Mouse (Mus musculus) limb, embryonic 12.5 days (tissue): ENCODE measurements at regions not wholly inside any gene's neighbourhood (a gene's known extent, or its start where the extent isn't known, plus 50 kb on each side); places are given as distances from the start of the nearest gene placed in this dataset. TPM values are rescaled to one million over a fixed set of nuclear protein-coding genes. Genes with fewer than 3 reads are reported as not detected.
A peak's percentile ranks its signal among the peaks of the same experiment; 100 is the strongest.

Experiments
- ATAC-seq: fragments of 200-750 bp; cut with Nextera tagmentation; 2 replicates; pipeline ENCODE4 v1.8.0; 2017; ENCODE audit warnings: low read depth, moderate TSS enrichment; ENCODE audit not compliant: insufficient number of reproducible peaks, insufficient read depth, low FRiP score, low TSS enrichment
- H3K27ac ChIP-seq: fragments of 300-500 bp; sonication (generic); 2 replicates; pipeline ENCODE4 v1.5.1; 2016; ENCODE audit warnings: mild to moderate bottlenecking, moderate library complexity
- H3K27me3 ChIP-seq: fragments of 300-500 bp; sonication (generic); 2 replicates; pipeline ENCODE4 v1.6.1; 2016; ENCODE audit warnings: mild to moderate bottlenecking, moderate library complexity
- H3K36me3 ChIP-seq: fragments of 300-500 bp; sonication (generic); 2 replicates; pipeline ENCODE4 v1.6.1; 2016; ENCODE audit warnings: mild to moderate bottlenecking, moderate library complexity
- H3K4me1 ChIP-seq: fragments of 300-500 bp; sonication (generic); replicated peaks from 2 replicates; pipeline ENCODE4 v1.6.1; 2016
- H3K4me2 ChIP-seq: fragments of 300-500 bp; sonication (generic); 2 replicates; pipeline ENCODE4 v1.6.1; 2016; ENCODE audit warnings: mild to moderate bottlenecking, moderate library complexity
- H3K4me3 ChIP-seq: fragments of 300-500 bp; sonication (generic); replicated peaks from 2 replicates; pipeline ENCODE4 v1.5.1; 2016; ENCODE audit warnings: mild to moderate bottlenecking
- H3K9ac ChIP-seq: fragments of 300-500 bp; sonication (generic); replicated peaks from 2 replicates; pipeline ENCODE4 v1.6.1; 2016; ENCODE audit warnings: mild to moderate bottlenecking, moderate library complexity
- H3K9me3 ChIP-seq: fragments of 300-500 bp; sonication (generic); 2 replicates; pipeline ENCODE4 v1.6.1; 2016; ENCODE audit warnings: mild to moderate bottlenecking, moderate library complexity
- WGBS: fragments of 180-500 bp; shearing (Covaris S2); methylation state at CpG from one replicate; pipeline ENCODE4 v1.1.7; 2016; 5-methylcytosine and 5-hydroxymethylcytosine counted together
- microRNA-seq: library from miRNA; unstranded; fragments of <30 nt; microRNA quantifications from one replicate; pipeline ENCODE4, GENCODE M21; 2017

DNA sequence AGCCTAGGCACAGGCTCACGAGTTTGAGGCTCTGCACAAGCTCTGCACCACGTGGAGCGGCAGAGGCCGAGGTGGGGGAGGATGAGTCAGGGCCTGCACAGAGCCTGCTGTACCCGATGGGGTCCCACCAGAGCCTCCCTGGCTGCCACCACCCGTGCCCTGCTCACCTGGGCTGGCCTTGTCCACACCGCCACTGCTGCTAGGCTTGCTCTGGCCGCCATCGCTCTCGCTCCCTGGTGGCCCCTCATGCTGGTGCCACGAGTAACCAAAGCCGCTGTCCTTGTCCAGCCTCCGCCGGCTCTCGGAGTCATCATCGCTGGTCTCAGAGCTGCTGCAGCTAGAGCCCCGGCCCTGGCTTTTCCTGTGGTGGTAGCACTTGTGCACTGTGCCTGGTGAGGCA is 386.8 kb downstream of the Gm8797 start:
- ATAC-seq, result no peak
- Histone ChIP-seq H3K36me3 (no peaks in the 10 kb centered on the region), H3K27ac (no peak overlapping the region), H3K4me2 (no peak overlapping the region), H3K9me3 (peaks cover 8% of the 10 kb centered on the region; the same call in 1 of the 2 replicates), H3K9ac (no peak overlapping the region), H3K4me3 (no peak overlapping the region), H3K27me3 (no peaks in the 10 kb centered on the region), H3K4me1 (no peaks in the 10 kb centered on the region)
- WGBS, result 95% methylated on average over 17 of the region's 17 CpGs

DNA sequence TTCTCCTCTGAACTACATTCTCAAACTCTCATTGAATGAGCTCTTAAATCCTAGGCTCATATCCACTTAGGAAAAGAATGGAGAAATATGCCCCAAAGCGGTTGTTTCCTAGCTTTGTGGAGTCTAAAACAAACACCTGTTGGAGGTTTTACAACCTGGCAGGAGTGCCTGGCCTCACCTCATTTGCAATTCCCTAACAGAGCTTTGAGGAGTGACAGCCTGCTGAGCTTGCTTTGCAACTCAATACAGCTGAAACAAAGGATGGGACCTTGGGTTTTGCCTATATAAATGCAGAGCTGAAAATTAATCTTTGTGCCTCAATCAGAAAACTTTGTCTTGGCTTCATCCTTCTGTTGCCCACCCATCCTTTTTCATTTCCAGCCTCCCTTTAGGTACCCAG is 423.2 kb downstream of the Gm8797 start:
- 0% methylated on average over 1 of the region's 1 CpGs for WGBS
- Histone ChIP-seq H3K27me3 (no peaks in the 10 kb centered on the region), H3K36me3 (no peaks in the 10 kb centered on the region), H3K4me2 (no peak overlapping the region), H3K4me1 (0 out of 2 replicates have a peak, but pooled peaks cover 4% of the 10 kb centered on the region), H3K9ac (no peak overlapping the region), H3K9me3 (0 out of 2 replicates have a peak, but pooled peaks cover 3% of the 10 kb centered on the region), H3K27ac (no peak overlapping the region), H3K4me3 (no peak overlapping the region)
- no peak for ATAC-seq

GRCm38 (mm10) chr3:6182533-6182932 is 431.9 kb downstream of the Gm8797 start:
- H3K4me2 ChIP-seq, result no peak overlapping the region
- no peaks in the 10 kb centered on the region for H3K4me1 ChIP-seq
- H3K9me3 ChIP-seq, result no peaks in the 10 kb centered on the region
- H3K9ac ChIP-seq, result no peak overlapping the region
- no peak for ATAC-seq
- H3K27me3 ChIP-seq, result no peaks in the 10 kb centered on the region
- H3K36me3 ChIP-seq, result no peaks in the 10 kb centered on the region
- WGBS, result 81% methylated on average over 2 of the region's 2 CpGs
- H3K4me3 ChIP-seq, result no peak overlapping the region
- H3K27ac ChIP-seq, result no peak overlapping the region

DNA sequence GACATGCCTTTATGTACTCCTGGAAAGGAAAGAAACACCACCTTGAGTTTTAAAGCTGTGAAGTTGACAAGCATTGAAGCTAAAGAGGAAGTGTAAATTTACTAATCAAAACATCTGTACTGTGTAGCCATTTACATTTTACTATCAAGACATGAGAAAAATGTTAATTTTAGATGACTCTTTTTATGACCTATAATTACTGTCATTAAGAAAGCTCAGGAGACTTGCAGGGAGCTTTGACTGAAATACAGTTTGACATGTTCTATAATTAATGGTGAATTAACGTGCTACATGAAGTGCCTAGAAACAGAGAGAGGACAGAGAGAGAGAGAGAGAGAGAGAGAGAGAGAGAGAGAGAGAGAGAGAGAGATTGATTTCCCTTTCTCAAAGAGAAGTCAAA is 432.8 kb downstream of the Gm8797 start:
- H3K9ac ChIP-seq, result no peak overlapping the region
- H3K36me3 ChIP-seq, result no peaks in the 10 kb centered on the region
- no peak for ATAC-seq
- H3K4me3 ChIP-seq, result no peak overlapping the region
- no peaks in the 10 kb centered on the region for H3K27me3 ChIP-seq
- no peaks in the 10 kb centered on the region for H3K9me3 ChIP-seq
- no peaks in the 10 kb centered on the region for H3K4me1 ChIP-seq
- WGBS, result 17% methylated on average over 1 of the region's 1 CpGs
- H3K27ac ChIP-seq, result no peak overlapping the region
- no peak overlapping the region for H3K4me2 ChIP-seq

GRCm38 (mm10) chr3:6204656-6205055 is 415.6 kb downstream of the 1700008P02Rik start:
- no peaks in the 10 kb centered on the region for H3K9me3 ChIP-seq
- 69% methylated on average over 2 of the region's 2 CpGs for WGBS
- no peak overlapping the region for H3K4me2 ChIP-seq
- no peak for ATAC-seq
- H3K4me3 ChIP-seq, result no peak overlapping the region
- H3K27me3 ChIP-seq, result no peaks in the 10 kb centered on the region
- no peaks in the 10 kb centered on the region for H3K4me1 ChIP-seq
- H3K36me3 ChIP-seq, result no peaks in the 10 kb centered on the region
- no peak overlapping the region for H3K27ac ChIP-seq
- H3K9ac ChIP-seq, result no peak overlapping the region

DNA sequence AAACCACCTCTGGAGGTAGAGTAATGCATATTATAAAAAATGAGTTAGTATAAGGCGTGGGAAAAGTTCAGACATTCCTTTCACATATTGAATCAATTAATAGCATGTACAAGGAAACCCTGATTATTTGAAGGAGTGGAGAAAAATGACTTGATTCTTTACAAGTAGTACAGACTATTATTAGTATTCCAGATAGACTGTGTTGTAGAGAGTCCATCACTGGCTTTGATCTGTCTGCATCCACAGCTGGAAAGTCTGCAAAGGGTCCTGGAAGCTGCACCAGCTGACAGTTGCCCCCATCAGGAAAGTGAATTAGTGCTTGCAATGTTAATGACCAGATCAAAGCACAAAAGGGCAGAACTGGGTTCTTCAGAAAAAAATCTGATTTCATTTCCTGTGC is 391.6 kb downstream of the 1700008P02Rik start:
- Histone ChIP-seq H3K4me1 (0 out of 2 replicates have a peak, but pooled peaks cover 6% of the 10 kb centered on the region), H3K36me3 (no peaks in the 10 kb centered on the region), H3K4me2 (no peak overlapping the region), H3K4me3 (no peak overlapping the region), H3K27me3 (no peaks in the 10 kb centered on the region), H3K9ac (no peak overlapping the region), H3K27ac (no peak overlapping the region), H3K9me3 (no peaks in the 10 kb centered on the region)
- 23% methylated on average over 1 of the region's 1 CpGs for WGBS
- peak; percentile 66; the same call in 1 of the 2 replicates for ATAC-seq

Small RNAs in the stretch of these regions (microRNA-seq; reads per million reads assigned to microRNA genes)
- not detected for gene Gm25144
- gene Gm25352, result not detected
